Mouse (Mus musculus) layer of hippocampus, postnatal 25 days (tissue): ENCODE measurements around the gene Tmem198. TPM values are rescaled to one million over a fixed set of nuclear protein-coding genes. Genes with fewer than 3 reads are reported as not detected.

Experiments used
- DNase-seq, 2 experiments: peaks; one replicate each; pipeline ENCODE4 v3.0.0; 2022; ENCODE audit warnings: mixed read lengths in 2 of 2, low spot score in 1 of 2; ENCODE audit errors: extremely low spot score in 1 of 2
- total RNA-seq, 2 experiments: library from RNA; stranded (reverse); gene quantifications; 2 replicates each; pipeline ENCODE4 v1.2.3; 2021

Tmem198 gene
- total RNA-seq, 2 experiments from 2014 or later, result 70.3 to 73.8 TPM

- DNase-seq, result no peak
These were observed 32.3 kb downstream of the Tmem198 start for GRCm38 (mm10) chr1:75511437-75512210.

GRCm38 (mm10) chr1:75512550-75512949 lies 33.2 kb downstream of the Tmem198 start:
- DNase-seq, result no peak

GRCm38 (mm10) chr1:75516703-75517380 lies 37.5 kb downstream of the Tmem198 start:
- DNase-seq, result no peak

GRCm38 (mm10) chr1:75517984-75518383 lies 38.7 kb downstream of the Tmem198 start:
- DNase-seq, result no peak

GRCm38 (mm10) chr1:75518427-75518826 lies 39.1 kb downstream of the Tmem198 start:
- no peak for DNase-seq

- DNase-seq, result no peak
These were observed 40.2 kb downstream of the Tmem198 start for GRCm38 (mm10) chr1:75519576-75519975.

- DNase-seq, result peak; percentile 84 to 89
These were observed 42.1 kb downstream of the Tmem198 start, which contains the start of gene Stk11ip for GRCm38 (mm10) chr1:75521321-75522031. TSS of gene Stk11ip (plus strand) at chr1:75521529.

- no peak for DNase-seq
These were observed 45.3 kb downstream of the Tmem198 start for GRCm38 (mm10) chr1:75524679-75525078.

GRCm38 (mm10) chr1:75530546-75530945 lies 51.2 kb downstream of the Tmem198 start:
- DNase-seq, result no peak

- DNase-seq, result no peak
These were observed 53.2 kb downstream of the Tmem198 start for GRCm38 (mm10) chr1:75532280-75533172.

GRCm38 (mm10) chr1:75533325-75534252 lies 54.3 kb downstream of the Tmem198 start:
- no peak for DNase-seq

Other genes starting within 250 kb of the Tmem198 start
- not detected for gene A630095N17Rik, start 247.4 kb upstream of the Tmem198 start, total RNA-seq
- gene Dnajb2, start 243.1 kb upstream of the Tmem198 start, total RNA-seq, result 10 to 100 TPM; 72.6 to 78.9 TPM
- 100 to 1,000 TPM; 369 to 386 TPM for gene Ptprn, start 215.0 kb upstream of the Tmem198 start, total RNA-seq
- 100 to 1,000 TPM in 1 of 2 experiments, 10 to 100 TPM in 1; 63.7 to 105 TPM for gene Resp18, start 201.1 kb upstream of the Tmem198 start, total RNA-seq
- 10 to 100 TPM; 43.3 to 49.5 TPM for gene Dnpep, start 161.5 kb upstream of the Tmem198 start, total RNA-seq
- gene Des, start 119.2 kb upstream of the Tmem198 start, total RNA-seq, result 1 to 10 TPM in 1 of 2 experiments, under 1 TPM in 1; 0.94 to 1.2 TPM
- 100 to 1,000 TPM; 154 to 196 TPM for gene Speg, start 104.2 kb upstream of the Tmem198 start, total RNA-seq
- 10 to 100 TPM; 60.5 to 66.7 TPM for gene Gmppa, start 43.6 kb upstream of the Tmem198 start, total RNA-seq
- gene Asic4, start 29.1 kb upstream of the Tmem198 start, total RNA-seq, result 1 to 10 TPM; 8.9 to 9.9 TPM
- gene Chpf, start 225 bp upstream of the Tmem198 start, total RNA-seq, result 10 to 100 TPM; 77.2 to 82.8 TPM
- gene Obsl1, start 26.9 kb downstream of the Tmem198 start, total RNA-seq, result 10 to 100 TPM; 18.9 to 20.2 TPM
- gene Inha, start 27.5 kb downstream of the Tmem198 start, total RNA-seq, result 10 to 100 TPM; 11.3 to 19.9 TPM
- gene Stk11ip, start 42.0 kb downstream of the Tmem198 start, total RNA-seq, result 10 to 100 TPM; 20.6 to 25.5 TPM
- gene Slc4a3, start 66.7 kb downstream of the Tmem198 start, total RNA-seq, result 100 to 1,000 TPM; 111 to 114 TPM